Mouse (Mus musculus): Measurements from ENCODE around the gene C5ar2.
A peak's percentile ranks its signal among the peaks of the same experiment; 100 is the strongest.
"Not testable (repeated sequence)": the region's sequence is repeated elsewhere in the genome, so short reads cannot be mapped to it uniquely, and the experiment has no call there.

Gene C5ar2

GRCm38 (mm10) chr7:16255963-16256362 is 12.0 kb upstream of the C5ar2 start:
- DNase-seq (ENCODE audit: low read depth) = not testable (repeated sequence)

GRCm38 (mm10) chr7:16254195-16254594 is 10.2 kb upstream of the C5ar2 start:
- DNase-seq (ENCODE audit: low read depth) = no peak

GRCm38 (mm10) chr7:16250687-16251086 is 6.7 kb upstream of the C5ar2 start:
- no peak for DNase-seq (ENCODE audit: low read depth)

- DNase-seq (ENCODE audit: low read depth) = no peak
Measured at GRCm38 (mm10) chr7:16245958-16246357, 2.0 kb upstream of the C5ar2 start.

- no peak for DNase-seq (ENCODE audit: low read depth)
Measured at GRCm38 (mm10) chr7:16242198-16242597, 1.8 kb downstream of the C5ar2 start.

GRCm38 (mm10) chr7:16241787-16242186 is 2.2 kb downstream of the C5ar2 start:
- DNase-seq (ENCODE audit: low read depth) = no peak

GRCm38 (mm10) chr7:16240978-16241303 is 3.0 kb downstream of the C5ar2 start:
- no peak for DNase-seq (ENCODE audit: low read depth)

GRCm38 (mm10) chr7:16240281-16240977 is 3.5 kb downstream of the C5ar2 start:
- no peak for DNase-seq (ENCODE audit: low read depth)

- no peak for DNase-seq (ENCODE audit: low read depth)
Measured at GRCm38 (mm10) chr7:16239554-16239997, 4.4 kb downstream of the C5ar2 start.

GRCm38 (mm10) chr7:16229869-16230268 is 14.1 kb downstream of the C5ar2 start:
- DNase-seq (ENCODE audit: low read depth) = no peak

- DNase-seq (ENCODE audit: low read depth) = peak; percentile 95
Measured at GRCm38 (mm10) chr7:16221582-16222272, 22.2 kb downstream of the C5ar2 start, which contains the start of gene Dhx34. Gene Dhx34, minus strand, starts transcription at chr7:16222037.

GRCm38 (mm10) chr7:16213986-16214385 is 30.0 kb downstream of the C5ar2 start:
- DNase-seq (ENCODE audit: low read depth) = no peak

- DNase-seq (ENCODE audit: low read depth) = no peak
Measured at GRCm38 (mm10) chr7:16213196-16213595, 30.8 kb downstream of the C5ar2 start.

GRCm38 (mm10) chr7:16210862-16211365 is 33.0 kb downstream of the C5ar2 start:
- DNase-seq (ENCODE audit: low read depth) = no peak

- no peak for DNase-seq (ENCODE audit: low read depth)
Measured at GRCm38 (mm10) chr7:16208781-16209665, 34.9 kb downstream of the C5ar2 start.

GRCm38 (mm10) chr7:16207496-16207895 is 36.5 kb downstream of the C5ar2 start:
- peak; percentile 60 for DNase-seq (ENCODE audit: low read depth)

GRCm38 (mm10) chr7:16207076-16207475 is 36.9 kb downstream of the C5ar2 start:
- DNase-seq (ENCODE audit: low read depth) = no peak

GRCm38 (mm10) chr7:16204791-16205190 is 39.2 kb downstream of the C5ar2 start:
- DNase-seq (ENCODE audit: low read depth) = no peak

- DNase-seq (ENCODE audit: low read depth) = no peak
Measured at GRCm38 (mm10) chr7:16203505-16203903, 40.5 kb downstream of the C5ar2 start.

- no peak for DNase-seq (ENCODE audit: low read depth)
Measured at GRCm38 (mm10) chr7:16202756-16203504, 41.0 kb downstream of the C5ar2 start.

- no peak for DNase-seq (ENCODE audit: low read depth)
Measured at GRCm38 (mm10) chr7:16201136-16201535, 42.8 kb downstream of the C5ar2 start.

- no peak for DNase-seq (ENCODE audit: low read depth)
Measured at GRCm38 (mm10) chr7:16198540-16198939, 45.4 kb downstream of the C5ar2 start.
